Mouse (Mus musculus) macrophage (primary cell): ENCODE data around the gene Igf2bp3. TPM values are rescaled to one million over a fixed set of nuclear protein-coding genes. Genes with fewer than 3 reads are reported as not detected.

Source experiments
- H3K27ac ChIP-seq: fragments of 350-480 bp; formaldehyde crosslinking; 2 replicates; pipeline ENCODE4 v1.9.0; 2021
- H3K36me3 ChIP-seq: fragments of 350-480 bp; formaldehyde crosslinking; 2 replicates; pipeline ENCODE4 v1.9.0; 2021; ENCODE audit errors: inconsistent target
- H3K4me3 ChIP-seq: fragments of 350-480 bp; formaldehyde crosslinking; 2 replicates; pipeline ENCODE4 v1.9.0; 2021; ENCODE audit errors: inconsistent target
- H3K79me2 ChIP-seq: fragments of 350-480 bp; formaldehyde crosslinking; 2 replicates; pipeline ENCODE4 v1.9.0; 2021; ENCODE audit errors: inconsistent target
- WGBS: methylation state at CpG from one replicate; pipeline ENCODE4 v1.1.7; 2026; ENCODE audit warnings: inconsistent platforms; ENCODE audit not compliant: missing documents; 5-methylcytosine and 5-hydroxymethylcytosine counted together
- polyA plus RNA-seq: library from polyadenylated mRNA; stranded (reverse); fragments of 250-400 nt; gene quantifications from 3 replicates; pipeline ENCODE4 v1.2.4, GENCODE M21; 2018; ENCODE audit warnings: inconsistent platforms

Gene Igf2bp3
- polyA plus RNA-seq, 1 experiment from 2014 or later = 3.2 TPM

- no peaks in the 10 kb centered on the region for H3K79me2 ChIP-seq
- H3K4me3 ChIP-seq = no peak overlapping the region
- 89% methylated on average over 4 of the region's 4 CpGs for WGBS
- H3K36me3 ChIP-seq = no peaks in the 10 kb centered on the region
- no peak overlapping the region for H3K27ac ChIP-seq
Measured at GRCm38 (mm10) chr6:49148781-49149180, 66.0 kb downstream of the Igf2bp3 start.

DNA sequence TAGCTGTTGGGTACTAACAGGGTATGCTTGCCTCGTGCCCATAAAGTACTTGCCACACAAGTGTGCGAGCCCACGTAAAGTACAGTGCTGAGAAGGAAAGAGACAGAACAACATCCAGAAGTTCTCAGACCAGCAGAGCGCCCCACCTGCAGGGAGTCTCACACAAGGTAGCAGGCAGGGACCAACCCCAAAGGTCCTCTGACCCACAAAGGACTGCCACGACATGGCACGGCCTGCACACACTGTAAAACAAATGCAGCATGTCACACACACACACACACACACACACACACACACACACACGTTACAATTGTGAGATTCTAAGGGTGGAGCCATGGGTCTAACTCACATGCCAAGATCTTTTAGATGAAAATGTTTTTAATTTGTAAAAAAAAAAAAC is 66.4 kb downstream of the Igf2bp3 start:
- no peak overlapping the region for H3K27ac ChIP-seq
- 93% methylated on average over 6 of the region's 7 CpGs for WGBS
- H3K36me3 ChIP-seq = no peaks in the 10 kb centered on the region
- no peak overlapping the region for H3K4me3 ChIP-seq
- no peaks in the 10 kb centered on the region for H3K79me2 ChIP-seq

- no peaks in the 10 kb centered on the region for H3K79me2 ChIP-seq
- no peak overlapping the region for H3K4me3 ChIP-seq
- WGBS = 78% methylated on average over 2 of the region's 2 CpGs
- H3K36me3 ChIP-seq = no peaks in the 10 kb centered on the region
- no peak overlapping the region for H3K27ac ChIP-seq
Measured at GRCm38 (mm10) chr6:49146461-49146860, 68.3 kb downstream of the Igf2bp3 start.

DNA sequence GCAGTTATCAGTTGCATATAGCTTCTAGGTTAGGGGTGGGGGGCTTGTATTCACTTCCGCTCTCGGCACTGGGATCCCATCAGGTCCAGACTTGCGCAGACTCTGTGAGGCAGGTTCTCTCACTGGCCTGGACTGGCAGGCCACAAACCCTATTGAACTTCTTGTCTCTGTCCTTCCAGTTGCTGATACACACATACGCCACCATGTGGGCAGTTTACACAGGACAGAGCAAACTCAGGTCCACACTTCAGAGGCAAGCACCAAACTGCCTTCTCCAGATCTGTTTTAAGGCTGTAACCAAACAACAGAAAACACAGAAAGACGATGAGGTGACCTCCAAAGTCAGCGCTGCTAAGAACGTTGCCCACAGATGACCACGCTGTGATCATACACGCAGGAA is 72.3 kb downstream of the Igf2bp3 start:
- WGBS = 93% methylated on average over 9 of the region's 9 CpGs
- H3K4me3 ChIP-seq = no peak overlapping the region

DNA sequence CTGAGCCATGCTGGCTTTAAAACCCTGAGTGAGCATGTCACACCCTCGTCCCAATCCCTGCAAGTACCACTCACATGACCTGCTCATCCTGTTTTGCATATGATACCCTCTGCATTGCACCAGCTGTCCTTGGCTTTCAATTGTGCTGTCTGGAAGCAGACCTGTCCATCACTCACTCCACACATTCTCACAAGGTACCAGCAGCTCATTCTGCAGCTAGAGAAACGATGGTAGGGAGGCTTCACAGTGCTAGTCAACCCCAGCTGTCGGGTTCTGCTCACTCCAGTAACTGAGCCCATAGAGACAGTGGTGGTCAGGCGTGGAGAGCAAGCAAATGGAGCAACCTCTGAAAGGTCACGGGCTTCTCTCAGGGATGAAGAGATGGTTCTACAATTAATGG is 73.6 kb downstream of the Igf2bp3 start:
- H3K27ac ChIP-seq = no peak overlapping the region
- no peaks in the 10 kb centered on the region for H3K79me2 ChIP-seq
- no peak overlapping the region for H3K4me3 ChIP-seq
- H3K36me3 ChIP-seq = no peaks in the 10 kb centered on the region
- WGBS = 90% methylated on average over 5 of the region's 5 CpGs

More for the DNA sequence above, 72.3 kb downstream of the Igf2bp3 start:
- Histone ChIP-seq H3K79me2 (no peaks in the 10 kb centered on the region), H3K36me3 (no peaks in the 10 kb centered on the region), H3K27ac (no peak overlapping the region)

GRCm38 (mm10) chr6:49138159-49139051 is 76.4 kb downstream of the Igf2bp3 start:
- 86% methylated on average over 17 of the region's 17 CpGs for WGBS
- H3K27ac ChIP-seq = no peak overlapping the region

DNA sequence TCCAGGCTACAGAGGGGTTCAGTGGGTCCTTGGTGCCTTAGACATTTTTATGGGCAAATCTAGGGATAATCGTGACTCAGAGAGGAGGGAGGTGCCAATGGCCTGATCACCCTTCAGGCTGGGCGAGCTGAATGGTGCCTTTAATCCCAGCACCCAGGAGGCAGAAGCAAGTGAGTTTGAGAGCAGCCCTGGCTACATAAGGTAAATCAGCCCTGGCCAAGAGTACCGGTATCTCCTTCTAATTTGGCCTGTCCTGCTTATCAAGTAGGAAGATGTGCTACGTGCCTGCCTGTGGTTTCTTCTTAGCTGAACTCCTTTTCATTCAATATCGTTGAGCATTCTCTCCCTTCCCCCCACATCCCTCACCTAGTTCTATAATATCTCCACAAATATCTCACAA is 78.0 kb downstream of the Igf2bp3 start:
- Histone ChIP-seq H3K79me2 (no peaks in the 10 kb centered on the region), H3K27ac (no peak overlapping the region), H3K4me3 (no peak overlapping the region), H3K36me3 (no peaks in the 10 kb centered on the region)
- WGBS = 83% methylated on average over 5 of the region's 5 CpGs

More at GRCm38 (mm10) chr6:49138159-49139051, 76.4 kb downstream of the Igf2bp3 start:
- no peaks in the 10 kb centered on the region for H3K36me3 ChIP-seq
- no peaks in the 10 kb centered on the region for H3K79me2 ChIP-seq
- no peak overlapping the region for H3K4me3 ChIP-seq

DNA sequence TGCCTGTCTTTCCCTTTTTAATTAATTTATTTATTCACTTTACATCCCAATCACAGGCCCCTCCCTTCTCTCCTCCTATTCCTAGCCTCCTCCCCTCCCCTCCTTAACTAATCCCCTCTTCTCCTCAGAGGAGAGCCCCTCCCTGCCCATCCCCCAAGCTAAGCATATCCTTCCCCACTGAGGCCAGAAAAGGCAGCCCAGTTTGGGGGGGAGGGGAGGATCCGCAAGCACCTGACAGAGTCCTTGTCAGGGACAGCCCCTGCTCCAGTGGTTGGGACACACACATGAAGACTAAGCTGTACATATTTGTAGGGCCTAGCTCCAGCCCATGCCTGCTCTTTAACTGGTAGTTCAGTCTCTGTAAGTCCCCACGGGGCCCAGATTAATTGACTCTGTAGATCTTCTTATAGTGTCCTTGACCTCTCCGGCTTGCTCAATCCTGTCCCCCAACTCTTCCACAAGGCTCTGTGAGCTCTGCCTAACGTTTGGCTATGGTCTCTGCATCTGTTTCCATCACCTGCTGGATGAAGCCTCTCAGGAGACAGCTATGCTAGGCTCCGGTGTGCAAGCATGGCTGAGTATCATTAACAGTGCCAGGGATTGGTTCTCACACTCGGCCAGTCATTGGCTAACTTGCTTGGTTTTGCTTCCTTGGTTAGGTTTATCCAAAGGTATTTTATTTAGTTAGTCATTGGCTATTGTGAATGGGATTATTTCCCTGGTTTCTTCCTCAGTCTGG is 82.2 kb downstream of the Igf2bp3 start:
- 86% methylated on average over 6 of the region's 6 CpGs for WGBS

DNA sequence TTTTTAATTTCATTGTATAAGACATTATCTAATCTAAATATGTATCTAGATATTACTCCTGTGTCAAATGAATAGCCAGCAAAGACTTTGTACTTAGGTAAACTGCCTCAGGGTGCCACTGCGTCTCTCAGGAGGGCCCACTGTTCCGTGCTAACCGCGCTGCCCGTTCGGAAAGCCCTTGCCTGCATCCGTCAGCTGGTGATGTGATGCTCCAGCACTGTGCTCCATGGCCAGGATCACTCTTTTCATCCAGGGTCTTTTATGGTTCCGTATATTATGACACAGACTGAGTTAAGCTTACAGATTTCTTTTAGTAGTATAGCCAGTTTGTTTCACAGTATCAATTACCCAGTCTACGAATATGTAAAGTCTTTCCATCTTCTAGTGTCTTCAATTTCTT is 82.9 kb downstream of the Igf2bp3 start:
- Histone ChIP-seq H3K36me3 (no peaks in the 10 kb centered on the region), H3K27ac (no peak overlapping the region), H3K79me2 (no peaks in the 10 kb centered on the region), H3K4me3 (no peak overlapping the region)
- 98% methylated on average over 9 of the region's 9 CpGs for WGBS

More for the DNA sequence above, 82.2 kb downstream of the Igf2bp3 start:
- Histone ChIP-seq H3K36me3 (no peaks in the 10 kb centered on the region), H3K4me3 (no peak overlapping the region), H3K79me2 (no peaks in the 10 kb centered on the region), H3K27ac (no peak overlapping the region)

GRCm38 (mm10) chr6:49130328-49130727 is 84.4 kb downstream of the Igf2bp3 start:
- no peak overlapping the region for H3K27ac ChIP-seq
- no peak overlapping the region for H3K4me3 ChIP-seq
- no peaks in the 10 kb centered on the region for H3K79me2 ChIP-seq
- H3K36me3 ChIP-seq = no peaks in the 10 kb centered on the region

DNA sequence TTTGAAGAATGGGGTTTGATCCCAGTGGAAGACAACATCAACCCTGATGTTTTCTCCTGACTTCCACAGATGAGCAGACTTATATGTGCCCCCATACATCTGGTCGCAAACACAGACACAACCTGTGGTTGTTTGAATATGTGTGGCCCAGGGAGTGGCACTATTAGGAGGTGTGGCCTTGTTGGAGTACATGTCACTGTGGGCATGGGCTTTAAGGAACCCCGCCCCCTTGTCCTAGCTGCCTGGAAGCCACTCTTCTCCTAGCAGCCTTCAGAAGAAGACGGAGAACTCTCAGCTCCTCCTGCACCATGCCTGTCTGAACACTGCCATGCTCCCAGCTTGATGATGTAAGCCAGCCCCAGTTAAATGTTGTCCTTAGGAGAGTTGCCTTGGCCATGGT is 94.4 kb downstream of the Igf2bp3 start:
- Histone ChIP-seq H3K4me3 (no peak overlapping the region), H3K79me2 (no peaks in the 10 kb centered on the region), H3K27ac (no peak overlapping the region), H3K36me3 (no peaks in the 10 kb centered on the region)
- WGBS = 91% methylated on average over 3 of the region's 3 CpGs

GRCm38 (mm10) chr6:49119462-49120135 is 95.2 kb downstream of the Igf2bp3 start:
- Histone ChIP-seq H3K4me3 (no peak overlapping the region), H3K36me3 (no peaks in the 10 kb centered on the region), H3K27ac (no peak overlapping the region), H3K79me2 (no peaks in the 10 kb centered on the region)
- WGBS = 56% methylated on average over 1 of the region's 1 CpGs

- 91% methylated on average over 8 of the region's 8 CpGs for WGBS
- Histone ChIP-seq H3K27ac (no peak overlapping the region), H3K36me3 (no peaks in the 10 kb centered on the region), H3K79me2 (no peaks in the 10 kb centered on the region), H3K4me3 (no peak overlapping the region)
Measured at GRCm38 (mm10) chr6:49118446-49118845, 96.3 kb downstream of the Igf2bp3 start.

GRCm38 (mm10) chr6:49116241-49116640 is 98.5 kb downstream of the Igf2bp3 start:
- no peaks in the 10 kb centered on the region for H3K36me3 ChIP-seq
- H3K4me3 ChIP-seq = no peak overlapping the region
- H3K79me2 ChIP-seq = no peaks in the 10 kb centered on the region
- 84% methylated on average over 8 of the region's 8 CpGs for WGBS
- H3K27ac ChIP-seq = no peak overlapping the region

DNA sequence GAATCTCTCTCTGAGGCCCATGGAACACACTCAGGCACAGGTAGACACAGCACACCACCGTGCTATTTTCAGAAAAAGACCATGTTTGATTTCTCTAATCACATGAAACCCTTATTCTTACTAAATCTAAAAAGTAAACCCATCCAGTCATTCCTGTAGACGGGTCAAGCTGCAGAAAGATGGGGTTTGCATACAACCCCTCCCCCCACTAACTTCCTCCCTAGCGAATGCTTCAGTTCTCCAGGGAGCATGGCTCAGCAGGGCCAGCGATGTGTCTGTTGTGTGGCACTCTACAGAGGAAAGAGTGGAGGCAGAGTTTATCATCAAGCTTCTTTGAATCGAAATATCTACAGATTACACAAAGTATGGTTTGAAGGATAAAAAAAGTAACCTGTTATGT is 99.2 kb downstream of the Igf2bp3 start:
- H3K36me3 ChIP-seq = no peaks in the 10 kb centered on the region
- no peaks in the 10 kb centered on the region for H3K79me2 ChIP-seq
- no peak overlapping the region for H3K4me3 ChIP-seq
- no peak overlapping the region for H3K27ac ChIP-seq
- 63% methylated on average over 5 of the region's 5 CpGs for WGBS
